Mouse (Mus musculus) hindbrain, embryonic 12.5 days (tissue): ENCODE results near the gene Acoxl. TPM values are rescaled to one million over a fixed set of nuclear protein-coding genes. Genes with fewer than 3 reads are reported as not detected.

Experiments used
- ATAC-seq: fragments of 200-750 bp; cut with Nextera tagmentation; 2 replicates; pipeline ENCODE4 v1.8.0; 2017; ENCODE audit warnings: moderate TSS enrichment; ENCODE audit not compliant: low FRiP score
- H3K27ac ChIP-seq: fragments of 300-500 bp; sonication (generic); 2 replicates; pipeline ENCODE4 v1.5.1; 2016; ENCODE audit warnings: mild to moderate bottlenecking
- H3K27me3 ChIP-seq: fragments of 300-500 bp; sonication (generic); 2 replicates; pipeline ENCODE4 v1.6.1; 2016; ENCODE audit warnings: mild to moderate bottlenecking
- H3K36me3 ChIP-seq: fragments of 300-500 bp; sonication (generic); 2 replicates; pipeline ENCODE4 v1.6.1; 2016; ENCODE audit warnings: mild to moderate bottlenecking
- H3K4me1 ChIP-seq: fragments of 300-500 bp; sonication (generic); 2 replicates; pipeline ENCODE4 v1.6.1; 2016
- H3K4me2 ChIP-seq: fragments of 300-500 bp; sonication (generic); replicated peaks from 2 replicates; pipeline ENCODE4 v1.6.1; 2016; ENCODE audit warnings: mild to moderate bottlenecking
- H3K4me3 ChIP-seq: fragments of 300-500 bp; sonication (generic); 2 replicates; pipeline ENCODE4 v1.5.1; 2016; ENCODE audit warnings: mild to moderate bottlenecking
- H3K9ac ChIP-seq: fragments of 300-500 bp; sonication (generic); 2 replicates; pipeline ENCODE4 v1.6.1; 2016; ENCODE audit warnings: mild to moderate bottlenecking, moderate library complexity
- H3K9me3 ChIP-seq: fragments of 300-500 bp; sonication (generic); replicated peaks from 2 replicates; pipeline ENCODE4 v1.6.1; 2016; ENCODE audit warnings: mild to moderate bottlenecking
- WGBS: fragments of 180-500 bp; shearing (Covaris S2); methylation state at CpG from one replicate; pipeline ENCODE4 v1.1.7; 2016; 5-methylcytosine and 5-hydroxymethylcytosine counted together
- polyA plus RNA-seq: library from polyadenylated mRNA; unstranded; fragments of >200 nt; fragmentation: Nextera tagmentation; extraction: Ambion mirVana; gene quantifications from 2 replicates; pipeline ENCODE4 v1.2.1, GENCODE M21; 2016

The Acoxl gene
- polyA plus RNA-seq, 1 experiment from 2014 or later, result 0.15 TPM

DNA sequence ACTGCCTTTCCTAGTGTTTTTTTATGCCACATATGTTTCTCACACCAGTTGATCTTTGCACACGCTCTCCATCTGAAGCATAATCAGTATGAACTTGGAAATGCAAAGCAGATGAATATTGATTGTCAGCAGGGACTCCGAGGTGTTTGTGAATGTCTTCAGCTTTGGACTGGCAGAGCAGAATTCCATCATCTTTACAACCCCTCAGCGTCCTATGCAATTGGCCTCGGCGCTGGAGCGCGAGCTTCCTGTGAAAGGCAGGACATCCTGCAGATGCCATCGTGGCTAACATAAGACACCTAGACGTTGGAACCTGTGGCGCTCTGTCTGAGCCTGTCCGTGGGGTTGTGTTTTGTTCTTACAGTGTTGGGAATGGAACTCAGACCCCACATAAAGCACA lies 292.8 kb downstream of the Acoxl start:
- Histone ChIP-seq H3K4me1 (peaks cover 23% of the 10 kb centered on the region), H3K4me2 (no peak overlapping the region), H3K9me3 (no peaks in the 10 kb centered on the region), H3K36me3 (peaks cover 17% of the 10 kb centered on the region), H3K4me3 (no peak overlapping the region), H3K27me3 (no peaks in the 10 kb centered on the region), H3K27ac (no peak overlapping the region), H3K9ac (no peak overlapping the region)
- ATAC-seq, result no peak
- 93% methylated on average over 11 of the region's 11 CpGs for WGBS

- 86% methylated on average over 5 of the region's 5 CpGs for WGBS
- H3K4me2 ChIP-seq, result no peak overlapping the region
- H3K36me3 ChIP-seq, result peaks cover 17% of the 10 kb centered on the region
- H3K4me3 ChIP-seq, result no peak overlapping the region
- H3K9me3 ChIP-seq, result no peaks in the 10 kb centered on the region
- peaks cover 22% of the 10 kb centered on the region for H3K4me1 ChIP-seq
- H3K27ac ChIP-seq, result no peak overlapping the region
- no peak overlapping the region for H3K9ac ChIP-seq
- no peak for ATAC-seq
- H3K27me3 ChIP-seq, result no peaks in the 10 kb centered on the region
These were observed 294.0 kb downstream of the Acoxl start for GRCm38 (mm10) chr2:128132635-128133034.

GRCm38 (mm10) chr2:128133865-128134264 lies 295.2 kb downstream of the Acoxl start:
- no peak overlapping the region for H3K27ac ChIP-seq
- no peak overlapping the region for H3K4me2 ChIP-seq
- H3K27me3 ChIP-seq, result no peaks in the 10 kb centered on the region
- H3K9me3 ChIP-seq, result no peaks in the 10 kb centered on the region
- H3K36me3 ChIP-seq, result peaks cover 17% of the 10 kb centered on the region
- peaks cover 25% of the 10 kb centered on the region for H3K4me1 ChIP-seq
- no peak overlapping the region for H3K4me3 ChIP-seq
- H3K9ac ChIP-seq, result no peak overlapping the region
- ATAC-seq, result no peak

DNA sequence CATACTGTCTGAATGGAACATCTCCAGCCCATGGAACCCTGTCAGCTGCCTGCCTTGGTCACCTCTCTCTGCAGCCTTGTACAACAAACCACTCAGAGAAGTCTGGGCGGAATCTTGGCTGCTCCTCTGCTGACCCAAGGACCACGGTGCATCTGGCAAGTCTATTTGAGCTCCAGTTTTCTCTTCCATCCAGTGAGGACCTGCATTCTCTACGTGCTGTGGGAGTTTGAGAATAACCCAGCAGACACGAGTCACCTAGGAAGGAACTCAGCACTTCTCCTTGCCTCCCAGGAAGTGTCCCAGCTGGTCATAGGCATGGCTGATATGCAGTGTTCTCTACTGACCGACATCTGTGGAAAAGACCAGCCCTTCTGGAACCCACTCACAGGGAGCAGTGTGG lies 295.8 kb downstream of the Acoxl start:
- Histone ChIP-seq H3K4me2 (no peak overlapping the region), H3K4me3 (no peak overlapping the region), H3K9ac (no peak overlapping the region), H3K27ac (no peak overlapping the region), H3K27me3 (no peaks in the 10 kb centered on the region), H3K4me1 (peaks cover 30% of the 10 kb centered on the region), H3K36me3 (peaks cover 17% of the 10 kb centered on the region), H3K9me3 (no peaks in the 10 kb centered on the region)
- no peak for ATAC-seq
- WGBS, result 84% methylated on average over 5 of the region's 5 CpGs

- H3K9ac ChIP-seq, result no peak overlapping the region
- H3K4me2 ChIP-seq, result no peak overlapping the region
- no peaks in the 10 kb centered on the region for H3K9me3 ChIP-seq
- no peak overlapping the region for H3K4me3 ChIP-seq
- no peak overlapping the region for H3K27ac ChIP-seq
- 70% methylated on average over 8 of the region's 8 CpGs for WGBS
- no peaks in the 10 kb centered on the region for H3K27me3 ChIP-seq
- H3K36me3 ChIP-seq, result peaks cover 17% of the 10 kb centered on the region
- ATAC-seq, result no peak
- peaks cover 35% of the 10 kb centered on the region for H3K4me1 ChIP-seq
These were observed 296.3 kb downstream of the Acoxl start for GRCm38 (mm10) chr2:128134948-128135347.

GRCm38 (mm10) chr2:128136769-128137433 lies 298.2 kb downstream of the Acoxl start:
- Histone ChIP-seq H3K9ac (no peak overlapping the region), H3K4me2 (no peak overlapping the region), H3K9me3 (no peaks in the 10 kb centered on the region), H3K27me3 (no peaks in the 10 kb centered on the region), H3K4me1 (peaks cover 40% of the 10 kb centered on the region), H3K4me3 (no peak overlapping the region), H3K27ac (no peak overlapping the region), H3K36me3 (peaks cover 9% of the 10 kb centered on the region; the same call in 1 of the 2 replicates)
- WGBS, result 86% methylated on average over 16 of the region's 16 CpGs
- no peak for ATAC-seq

GRCm38 (mm10) chr2:128137480-128138276 lies 299.0 kb downstream of the Acoxl start:
- Histone ChIP-seq H3K36me3 (peaks cover 11% of the 10 kb centered on the region), H3K9me3 (no peaks in the 10 kb centered on the region), H3K9ac (no peak overlapping the region), H3K4me3 (no peak overlapping the region), H3K4me1 (peaks cover 39% of the 10 kb centered on the region), H3K27ac (no peak overlapping the region), H3K4me2 (no peak overlapping the region), H3K27me3 (no peaks in the 10 kb centered on the region)
- no peak for ATAC-seq
- WGBS, result 81% methylated on average over 22 of the region's 22 CpGs

DNA sequence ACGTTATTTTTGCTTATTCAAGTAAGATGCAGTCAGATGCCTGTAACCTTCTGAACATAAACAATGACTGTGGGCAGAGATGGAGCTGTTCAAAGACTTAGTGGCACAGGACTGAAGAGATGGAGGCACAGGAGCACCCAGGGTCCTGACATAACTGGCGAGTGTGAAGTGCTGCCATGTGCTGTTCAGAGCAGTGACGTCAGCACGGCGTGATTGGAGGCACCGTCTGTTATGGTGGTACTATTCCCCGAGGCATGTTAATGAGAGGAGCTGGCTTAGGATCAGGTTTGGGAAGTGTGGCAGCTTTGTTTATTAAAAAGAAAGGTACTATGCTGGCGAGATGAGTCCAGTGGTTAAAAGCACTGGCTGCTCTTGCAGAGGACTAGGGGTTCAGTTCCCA lies 300.2 kb downstream of the Acoxl start:
- Histone ChIP-seq H3K27ac (peak overlapping the region; percentile 66), H3K9ac (no peak overlapping the region), H3K4me1 (peaks cover 37% of the 10 kb centered on the region), H3K27me3 (no peaks in the 10 kb centered on the region), H3K36me3 (peaks cover 9% of the 10 kb centered on the region), H3K9me3 (no peaks in the 10 kb centered on the region), H3K4me2 (no peak overlapping the region), H3K4me3 (no peak overlapping the region)
- peak; percentile 76 for ATAC-seq
- 66% methylated on average over 8 of the region's 8 CpGs for WGBS

GRCm38 (mm10) chr2:128139781-128140180 lies 301.1 kb downstream of the Acoxl start:
- peak; percentile 59; the same call in 1 of the 2 replicates for ATAC-seq
- Histone ChIP-seq H3K4me2 (peak overlapping the region; percentile 21), H3K36me3 (peaks cover 9% of the 10 kb centered on the region), H3K9ac (no peak overlapping the region), H3K27ac (peak overlapping the region; percentile 66), H3K27me3 (no peaks in the 10 kb centered on the region), H3K9me3 (no peaks in the 10 kb centered on the region), H3K4me1 (peaks cover 37% of the 10 kb centered on the region), H3K4me3 (no peak overlapping the region)
- 54% methylated on average over 15 of the region's 15 CpGs for WGBS

- H3K4me3 ChIP-seq, result no peak overlapping the region
- ATAC-seq, result no peak
- H3K4me2 ChIP-seq, result peak overlapping the region; percentile 21
- peaks cover 37% of the 10 kb centered on the region for H3K4me1 ChIP-seq
- no peaks in the 10 kb centered on the region for H3K9me3 ChIP-seq
- peak overlapping the region; percentile 66 for H3K27ac ChIP-seq
- H3K9ac ChIP-seq, result no peak overlapping the region
- WGBS, result 87% methylated on average over 3 of the region's 3 CpGs
- H3K27me3 ChIP-seq, result no peaks in the 10 kb centered on the region
- H3K36me3 ChIP-seq, result peaks cover 5% of the 10 kb centered on the region
These were observed 301.5 kb downstream of the Acoxl start for GRCm38 (mm10) chr2:128140183-128140582.

- Histone ChIP-seq H3K4me1 (peaks cover 15% of the 10 kb centered on the region), H3K36me3 (peaks cover 17% of the 10 kb centered on the region), H3K4me2 (no peak overlapping the region), H3K4me3 (no peak overlapping the region), H3K27me3 (no peaks in the 10 kb centered on the region), H3K9me3 (no peaks in the 10 kb centered on the region), H3K27ac (no peak overlapping the region), H3K9ac (no peak overlapping the region)
- no peak for ATAC-seq
These were observed 305.3 kb downstream of the Acoxl start for GRCm38 (mm10) chr2:128143992-128144391.

- WGBS, result 84% methylated on average over 3 of the region's 3 CpGs
- H3K9ac ChIP-seq, result no peak overlapping the region
- H3K27me3 ChIP-seq, result no peaks in the 10 kb centered on the region
- no peak overlapping the region for H3K27ac ChIP-seq
- peaks cover under 1% of the 10 kb centered on the region for H3K4me1 ChIP-seq
- H3K4me3 ChIP-seq, result no peak overlapping the region
- no peaks in the 10 kb centered on the region for H3K9me3 ChIP-seq
- H3K36me3 ChIP-seq, result peaks cover 29% of the 10 kb centered on the region
- H3K4me2 ChIP-seq, result no peak overlapping the region
- no peak for ATAC-seq
These were observed 306.8 kb downstream of the Acoxl start for GRCm38 (mm10) chr2:128145433-128145832.

DNA sequence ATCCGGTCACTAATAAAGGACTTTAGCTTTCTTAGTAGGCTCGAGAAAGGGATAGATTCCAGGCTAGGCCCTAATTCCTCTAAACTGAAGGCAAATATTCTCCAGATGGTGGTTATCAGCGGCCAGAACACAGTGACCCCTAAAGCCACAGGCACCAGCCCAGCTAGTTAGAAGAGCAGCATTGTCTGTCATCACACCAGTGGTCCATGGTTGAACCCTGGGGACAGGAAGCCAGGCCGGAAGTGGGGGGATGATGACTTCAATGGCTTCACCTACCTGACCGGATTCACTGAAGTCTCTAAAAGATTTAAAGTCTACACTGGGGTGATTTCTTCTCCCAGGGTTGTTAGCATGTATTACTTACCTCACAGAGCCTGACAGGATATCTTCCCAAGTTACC lies 310.9 kb downstream of the Acoxl start:
- H3K9me3 ChIP-seq, result no peaks in the 10 kb centered on the region
- H3K9ac ChIP-seq, result no peak overlapping the region
- H3K4me3 ChIP-seq, result no peak overlapping the region
- ATAC-seq, result no peak
- H3K4me1 ChIP-seq, result peaks cover 8% of the 10 kb centered on the region
- WGBS, result 77% methylated on average over 5 of the region's 5 CpGs
- no peaks in the 10 kb centered on the region for H3K27me3 ChIP-seq
- no peak overlapping the region for H3K27ac ChIP-seq
- no peak overlapping the region for H3K4me2 ChIP-seq
- peaks cover 27% of the 10 kb centered on the region for H3K36me3 ChIP-seq
